Mouse (Mus musculus) hindbrain, postnatal 0 days (tissue): Measurements from ENCODE around the gene Kif23. TPM values are rescaled to one million over a fixed set of nuclear protein-coding genes. Genes with fewer than 3 reads are reported as not detected.
A peak's percentile ranks its signal among the peaks of the same experiment; 100 is the strongest.

ENCODE experiments used
- ATAC-seq: fragments of 200-750 bp; cut with Nextera tagmentation; 2 replicates; pipeline ENCODE4 v1.8.0; 2017; ENCODE audit warnings: mild to moderate bottlenecking, moderate TSS enrichment, moderate library complexity
- DNase-seq: peaks from one replicate; pipeline ENCODE4 v3.0.0-alpha.2; 2015; ENCODE audit warnings: low spot score
- H3K27ac ChIP-seq: fragments of 300-500 bp; sonication (generic); 2 replicates; pipeline ENCODE4 v1.5.1; 2014; ENCODE audit warnings: mild to moderate bottlenecking
- H3K27me3 ChIP-seq: fragments of 300-500 bp; sonication (generic); 2 replicates; pipeline ENCODE4 v1.6.1; 2014; ENCODE audit warnings: low read length, mixed read lengths; ENCODE audit not compliant: insufficient read depth
- H3K36me3 ChIP-seq: fragments of 300-500 bp; sonication (generic); 2 replicates; pipeline ENCODE4 v1.6.1; 2014; ENCODE audit warnings: low read length, mixed read lengths; ENCODE audit not compliant: insufficient read depth
- H3K4me1 ChIP-seq: fragments of 300-500 bp; sonication (generic); 2 replicates; pipeline ENCODE4 v1.6.1; 2014; ENCODE audit warnings: antibody characterized with exemption, low read length, mixed read lengths; ENCODE audit not compliant: insufficient read depth
- H3K4me2 ChIP-seq: fragments of 300-500 bp; sonication (generic); 2 replicates; pipeline ENCODE4 v1.6.1; 2014; ENCODE audit warnings: low read depth, mild to moderate bottlenecking, low read length, moderate library complexity, mixed read lengths
- H3K4me3 ChIP-seq: fragments of 300-500 bp; sonication (generic); 2 replicates; pipeline ENCODE4 v1.5.1; 2014; ENCODE audit warnings: low read length
- H3K9ac ChIP-seq: fragments of 300-500 bp; sonication (generic); replicated peaks from 2 replicates; pipeline ENCODE4 v1.6.1; 2014; ENCODE audit warnings: mild to moderate bottlenecking, low read length, moderate library complexity, mixed read lengths
- H3K9me3 ChIP-seq: fragments of 300-500 bp; sonication (generic); 2 replicates; pipeline ENCODE4 v1.6.1; 2016; ENCODE audit warnings: low read length, mixed read lengths
- CTCF ChIP-seq: IDR thresholded peaks from 2 replicates; pipeline ENCODE4 v1.5.1; 2016; ENCODE audit warnings: antibody characterized with exemption, control low read depth, low read depth
- WGBS: fragments of 180-500 bp; shearing (Covaris S2); extraction: QIAGEN DNeasy Blood & Tissue Kit; methylation state at CpG from one replicate; pipeline ENCODE4 v1.1.7; 2014; 5-methylcytosine and 5-hydroxymethylcytosine counted together
- polyA plus RNA-seq: library from polyadenylated mRNA; unstranded; fragments of >200 nt; fragmentation: Nextera tagmentation; extraction: Ambion mirVana; gene quantifications from 2 replicates; pipeline ENCODE4 v1.2.1, GENCODE M21; 2015
- total RNA-seq: library from RNA; depleted of rRNA; stranded (reverse); fragments of >200 nt; gene quantifications from 2 replicates; pipeline ENCODE4 v1.2.3, GENCODE M21; 2014; rRNA removed

Gene Kif23
- total and polyA plus RNA-seq, 2 experiments from 2014 or later: 4.5 to 14.7 TPM

DNA sequence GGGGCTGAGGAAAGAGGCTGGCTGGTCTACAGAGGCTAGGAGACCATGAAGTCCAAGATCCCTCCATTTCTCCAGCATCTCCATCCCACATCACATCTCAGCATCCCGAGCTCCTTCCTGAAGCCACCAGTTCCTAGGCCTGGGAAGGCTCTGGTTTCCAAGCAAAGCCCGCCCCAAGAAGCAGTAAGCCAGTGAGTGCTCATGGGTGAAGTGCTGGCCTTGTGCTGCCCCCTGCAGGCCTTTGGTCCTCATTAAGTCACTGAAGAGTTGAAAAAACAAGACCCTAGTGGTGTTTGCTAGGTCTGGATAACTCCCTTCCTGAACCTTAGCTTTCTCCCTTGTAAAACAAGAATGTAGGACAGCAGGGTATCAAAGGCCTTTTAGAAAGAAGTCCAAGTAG is 67.7 kb downstream of the Kif23 start:
- 45% methylated on average over 2 of the region's 2 CpGs for WGBS
- peak; percentile 79 for TF ChIP-seq CTCF
- peak; percentile 29; the same call in 1 of the 2 replicates for ATAC-seq
- no peaks in the 10 kb centered on the region for H3K36me3 ChIP-seq
- no peak overlapping the region for H3K4me2 ChIP-seq
- no peak overlapping the region for H3K4me3 ChIP-seq
- peaks cover 20% of the 10 kb centered on the region; the same call in 1 of the 2 replicates for H3K4me1 ChIP-seq
- H3K9me3 ChIP-seq: no peaks in the 10 kb centered on the region
- no peak overlapping the region for H3K9ac ChIP-seq
- H3K27ac ChIP-seq: no peak overlapping the region
- no peaks in the 10 kb centered on the region for H3K27me3 ChIP-seq
- peak; percentile 88 for DNase-seq

DNA sequence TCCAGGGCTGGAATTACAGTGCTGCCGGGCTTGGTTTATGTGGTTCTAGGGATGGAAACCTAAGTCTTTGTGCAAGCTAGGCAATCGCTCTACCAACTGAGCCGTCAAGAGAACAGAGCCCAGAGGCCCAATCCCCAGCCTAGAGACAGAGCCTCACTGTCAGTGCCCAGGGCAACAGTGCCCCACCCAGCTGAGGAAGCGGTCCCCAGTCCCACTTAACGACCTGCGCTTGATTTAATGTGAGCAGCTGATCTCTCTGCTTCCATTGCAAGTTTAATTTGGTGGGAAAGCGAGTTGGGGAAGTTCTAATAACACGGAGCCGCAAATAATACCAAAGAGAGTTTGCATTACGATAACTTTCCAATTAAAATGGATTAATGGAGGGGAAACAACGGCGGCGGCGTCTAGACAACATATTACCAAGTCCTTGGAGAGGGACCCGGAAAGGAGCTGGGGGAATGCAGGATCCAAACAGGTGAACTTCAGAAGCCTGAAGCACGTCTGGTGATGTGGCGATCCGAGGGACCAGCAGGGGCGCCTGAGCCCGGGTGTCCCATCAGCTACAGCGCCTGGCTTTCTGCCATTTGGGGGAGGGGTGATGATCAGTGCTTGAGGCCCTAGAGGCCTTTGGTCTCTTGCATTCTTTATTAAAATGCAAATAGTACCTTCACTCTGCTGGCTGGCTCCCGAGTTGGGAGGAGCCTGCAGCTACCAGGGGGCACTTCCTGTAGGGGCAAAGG is 69.0 kb downstream of the Kif23 start:
- WGBS: 16% methylated on average over 22 of the region's 22 CpGs
- no peak overlapping the region for H3K27ac ChIP-seq
- no peaks in the 10 kb centered on the region for H3K27me3 ChIP-seq
- H3K36me3 ChIP-seq: no peaks in the 10 kb centered on the region
- no peak overlapping the region for H3K4me3 ChIP-seq
- DNase-seq: peak; percentile 62
- ATAC-seq: no peak
- H3K9ac ChIP-seq: no peak overlapping the region
- no peaks in the 10 kb centered on the region for H3K9me3 ChIP-seq
- H3K4me1 ChIP-seq: peaks cover 20% of the 10 kb centered on the region; the same call in 1 of the 2 replicates
- 0 out of 2 replicates have a peak overlapping the region, but pooled peaks have one; percentile 1 for H3K4me2 ChIP-seq
- TF ChIP-seq CTCF: peak; percentile 49

GRCm38 (mm10) chr9:61873325-61873724 is 73.2 kb downstream of the Kif23 start:
- H3K4me3 ChIP-seq: no peak overlapping the region
- ATAC-seq: no peak
- no peak for DNase-seq
- no peaks in the 10 kb centered on the region for H3K27me3 ChIP-seq
- no peak overlapping the region for H3K9ac ChIP-seq
- WGBS: 50% methylated on average over 8 of the region's 8 CpGs
- no peak overlapping the region for H3K27ac ChIP-seq
- peaks cover 17% of the 10 kb centered on the region; the same call in 1 of the 2 replicates for H3K4me1 ChIP-seq
- H3K36me3 ChIP-seq: no peaks in the 10 kb centered on the region
- no peaks in the 10 kb centered on the region for H3K9me3 ChIP-seq
- H3K4me2 ChIP-seq: no peak overlapping the region
- no peak for TF ChIP-seq CTCF

GRCm38 (mm10) chr9:61872246-61872941 is 74.2 kb downstream of the Kif23 start:
- H3K9ac ChIP-seq: no peak overlapping the region
- peak; percentile 62 for DNase-seq

GRCm38 (mm10) chr9:61871839-61872238 is 74.7 kb downstream of the Kif23 start:
- no peak for ATAC-seq
- H3K27ac ChIP-seq: no peak overlapping the region
- no peak overlapping the region for H3K4me3 ChIP-seq

More at GRCm38 (mm10) chr9:61872246-61872941, 74.2 kb downstream of the Kif23 start:
- no peak overlapping the region for H3K4me3 ChIP-seq
- no peaks in the 10 kb centered on the region for H3K9me3 ChIP-seq
- H3K36me3 ChIP-seq: no peaks in the 10 kb centered on the region
- no peak for TF ChIP-seq CTCF
- peaks cover 8% of the 10 kb centered on the region; the same call in 1 of the 2 replicates for H3K4me1 ChIP-seq
- no peak overlapping the region for H3K27ac ChIP-seq
- ATAC-seq: peak; percentile 75
- H3K27me3 ChIP-seq: no peaks in the 10 kb centered on the region
- H3K4me2 ChIP-seq: no peak overlapping the region
- WGBS: 27% methylated on average over 8 of the region's 8 CpGs

DNA sequence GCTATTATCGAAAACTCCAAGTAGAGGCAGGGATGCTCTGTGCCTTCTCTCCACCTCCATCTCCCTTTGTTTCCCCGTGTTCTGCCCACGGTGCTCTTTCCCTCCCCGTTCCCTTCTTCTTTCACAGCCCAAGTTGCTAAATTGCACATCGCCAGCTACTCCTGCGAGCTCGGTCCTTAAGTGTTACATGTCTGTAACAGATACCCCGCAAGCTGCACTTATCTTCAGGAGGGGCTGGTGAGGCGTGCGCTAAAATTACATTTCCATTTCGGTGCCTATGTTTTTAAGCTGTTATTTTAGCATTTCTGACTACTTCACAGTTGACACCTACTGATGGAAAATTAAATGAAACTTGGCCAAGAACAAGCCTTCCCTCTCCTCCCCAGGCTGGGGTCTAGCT is 78.9 kb downstream of the Kif23 start:
- no peak for TF ChIP-seq CTCF
- no peak for ATAC-seq

More at GRCm38 (mm10) chr9:61871839-61872238, 74.7 kb downstream of the Kif23 start:
- Histone ChIP-seq H3K4me2 (no peak overlapping the region), H3K9ac (no peak overlapping the region), H3K4me1 (0 out of 2 replicates have a peak, but pooled peaks cover 4% of the 10 kb centered on the region), H3K36me3 (no peaks in the 10 kb centered on the region), H3K27me3 (no peaks in the 10 kb centered on the region), H3K9me3 (no peaks in the 10 kb centered on the region)
- WGBS: 36% methylated on average over 6 of the region's 6 CpGs
- DNase-seq: no peak
- no peak for TF ChIP-seq CTCF

More for the DNA sequence above, 78.9 kb downstream of the Kif23 start:
- DNase-seq: no peak
- no peak overlapping the region for H3K9ac ChIP-seq
- no peak overlapping the region for H3K4me3 ChIP-seq
- no peaks in the 10 kb centered on the region for H3K27me3 ChIP-seq
- WGBS: 74% methylated on average over 11 of the region's 11 CpGs
- no peak overlapping the region for H3K27ac ChIP-seq
- H3K4me1 ChIP-seq: no peaks in the 10 kb centered on the region
- no peaks in the 10 kb centered on the region for H3K9me3 ChIP-seq
- no peak overlapping the region for H3K4me2 ChIP-seq
- H3K36me3 ChIP-seq: no peaks in the 10 kb centered on the region

Other genes with a start within 250 kb of the Kif23 start
- 2,832 and 4,239 TPM in 2 replicates for gene Rplp1, start 32.2 kb downstream of the Kif23 start, total RNA-seq
- gene Rplp1, start 32.2 kb downstream of the Kif23 start, polyA plus RNA-seq: 1,070 and 1,080 TPM in 2 replicates
- gene Paqr5, start 80.1 kb upstream of the Kif23 start, total RNA-seq: 0.16 and 1.0 TPM in 2 replicates
- gene Paqr5, start 80.1 kb upstream of the Kif23 start, polyA plus RNA-seq: 0.80 and 1.0 TPM in 2 replicates
- 42.1 and 44.5 TPM in 2 replicates for gene Glce, start 175.9 kb upstream of the Kif23 start, total RNA-seq
- gene Glce, start 175.9 kb upstream of the Kif23 start, polyA plus RNA-seq: 21.0 and 25.1 TPM in 2 replicates